Mouse (Mus musculus): ENCODE measurements around the gene Znhit1. TPM values are rescaled to one million over a fixed set of nuclear protein-coding genes. Genes with fewer than 3 reads are reported as not detected.

The Znhit1 gene
- total RNA-seq (2021): 10 to 100 TPM; 78.6 to 84.6 TPM
- long read RNA-seq, transcript Znhit1-206 (5 exons, 1,208 nt): major isoform, 60 of 82 reads
- long read RNA-seq, transcript Znhit1-202 (5 exons, 740 nt): minor isoform, 15 of 82 reads
- long read RNA-seq, partial matches to known transcripts: 3 of 82 reads
- long read RNA-seq, other reads (novel, unspliced or antisense): 1 of 82 reads

- DNase-seq (ENCODE audit: low spot score in 2 of 2): no peak
These were observed at the start of gene Znhit1 for GRCm38 (mm10) chr5:136987934-136988271. Znhit1 (minus strand) TSS chr5:136988021.

- DNase-seq (ENCODE audit: low spot score in 2 of 2): no peak
These were observed 48.4 kb upstream of the Znhit1 start for GRCm38 (mm10) chr5:137036211-137036610.

GRCm38 (mm10) chr5:137032641-137033074, 44.8 kb upstream of the Znhit1 start:
- DNase-seq (ENCODE audit: low spot score in 2 of 2): peak; percentile 76 to 86

- peak in 1 of 2 experiments; percentile 68 for DNase-seq (ENCODE audit: low spot score in 2 of 2)
These were observed 44.2 kb upstream of the Znhit1 start for GRCm38 (mm10) chr5:137032033-137032421.

GRCm38 (mm10) chr5:137031076-137032032, 43.5 kb upstream of the Znhit1 start:
- peak; percentile 36 to 52 for DNase-seq (ENCODE audit: low spot score in 2 of 2)

- peak in 1 of 2 experiments; percentile 64 for DNase-seq (ENCODE audit: low spot score in 2 of 2)
These were observed 42.6 kb upstream of the Znhit1 start for GRCm38 (mm10) chr5:137030416-137030810.

- DNase-seq (ENCODE audit: low spot score in 2 of 2): peak; percentile 97 to 98
These were observed 42.0 kb upstream of the Znhit1 start for GRCm38 (mm10) chr5:137029643-137030415.

GRCm38 (mm10) chr5:137029273-137029585, 41.4 kb upstream of the Znhit1 start:
- no peak for DNase-seq (ENCODE audit: low spot score in 2 of 2)

- DNase-seq (ENCODE audit: low spot score in 2 of 2): peak in 1 of 2 experiments; percentile 33
These were observed 40.9 kb upstream of the Znhit1 start for GRCm38 (mm10) chr5:137028561-137029272.

- DNase-seq (ENCODE audit: low spot score in 2 of 2): no peak
These were observed 38.3 kb upstream of the Znhit1 start, which contains the start of gene Vgf for GRCm38 (mm10) chr5:137026092-137026491. Vgf (plus strand) TSS chr5:137026392.

- peak; percentile 91 for DNase-seq (ENCODE audit: low spot score in 2 of 2)
These were observed 37.3 kb upstream of the Znhit1 start for GRCm38 (mm10) chr5:137025132-137025531.

GRCm38 (mm10) chr5:137024318-137024717, 36.5 kb upstream of the Znhit1 start:
- no peak for DNase-seq (ENCODE audit: low spot score in 2 of 2)

GRCm38 (mm10) chr5:137015913-137016312, 28.1 kb upstream of the Znhit1 start:
- no peak for DNase-seq (ENCODE audit: low spot score in 2 of 2)

- no peak for DNase-seq (ENCODE audit: low spot score in 2 of 2)
These were observed 24.7 kb upstream of the Znhit1 start for GRCm38 (mm10) chr5:137012401-137012950.

GRCm38 (mm10) chr5:137009988-137010387, 22.2 kb upstream of the Znhit1 start:
- DNase-seq (ENCODE audit: low spot score in 2 of 2): peak; percentile 58 to 67

- DNase-seq (ENCODE audit: low spot score in 2 of 2): no peak
These were observed 19.5 kb upstream of the Znhit1 start for GRCm38 (mm10) chr5:137007276-137007675.

- no peak for DNase-seq (ENCODE audit: low spot score in 2 of 2)
These were observed 12.8 kb upstream of the Znhit1 start for GRCm38 (mm10) chr5:137000612-137001011.

GRCm38 (mm10) chr5:136999449-136999848, 11.6 kb upstream of the Znhit1 start:
- DNase-seq (ENCODE audit: low spot score in 2 of 2): no peak

GRCm38 (mm10) chr5:136989801-136990200, 2.0 kb upstream of the Znhit1 start:
- no peak for DNase-seq (ENCODE audit: low spot score in 2 of 2)

GRCm38 (mm10) chr5:136988420-136988819, 599 bp upstream of the Znhit1 start:
- DNase-seq (ENCODE audit: low spot score in 2 of 2): peak; percentile 50 to 59

All from layer of hippocampus, postnatal 10 days (tissue).